Mouse (Mus musculus) thymus, adult 2 months (tissue): ENCODE measurements around the gene Eif1b. TPM values are rescaled to one million over a fixed set of nuclear protein-coding genes. Genes with fewer than 3 reads are reported as not detected.

Experiments
- DNase-seq: peaks from one replicate; pipeline ENCODE4 v3.0.0; 2021
- H3K27ac ChIP-seq: fragments of 200-500 bp; 2 replicates; pipeline ENCODE4 v1.5.1; 2012; ENCODE audit warnings: low read length, control low read depth; ENCODE audit not compliant: control insufficient read depth, insufficient read depth
- H3K27me3 ChIP-seq: fragments of 200-500 bp; 2 replicates; pipeline ENCODE4 v1.6.1; 2012; ENCODE audit warnings: mild to moderate bottlenecking, low read length, moderate library complexity, mixed read lengths; ENCODE audit not compliant: control insufficient read depth, insufficient read depth
- H3K36me3 ChIP-seq: fragments of 200-500 bp; 2 replicates; pipeline ENCODE4 v1.6.1; 2012; ENCODE audit warnings: mild to moderate bottlenecking, low read length, moderate library complexity; ENCODE audit not compliant: control insufficient read depth, insufficient read depth
- H3K4me1 ChIP-seq: fragments of 200-500 bp; replicated peaks from 2 replicates; pipeline ENCODE4 v1.6.1; 2012; ENCODE audit warnings: low read length; ENCODE audit not compliant: control insufficient read depth, insufficient read depth
- H3K4me3 ChIP-seq: fragments of 200-500 bp; 2 replicates; pipeline ENCODE4 v1.5.1; 2012; ENCODE audit warnings: mild to moderate bottlenecking, low read length, control low read depth, moderate library complexity; ENCODE audit not compliant: control insufficient read depth, insufficient read depth
- CTCF ChIP-seq: fragments of 200-500 bp; IDR thresholded peaks from 2 replicates; pipeline ENCODE4 v1.5.1; 2012; ENCODE audit warnings: mild to moderate bottlenecking, control low read depth, low read length, moderate library complexity, borderline replicate concordance; ENCODE audit not compliant: control insufficient read depth, poor library complexity, insufficient read depth; ENCODE audit errors: extremely low read depth
- POLR2A ChIP-seq: fragments of 200-500 bp; IDR thresholded peaks from 2 replicates; pipeline ENCODE4 v1.6.1; 2012; ENCODE audit warnings: mild to moderate bottlenecking, low read length, control low read depth, moderate library complexity; ENCODE audit not compliant: control insufficient read depth, poor library complexity, insufficient read depth; ENCODE audit errors: extremely low read depth
- WGBS: fragments of 180-500 bp; shearing (Covaris S2); methylation state at CpG from one replicate; pipeline ENCODE4 v1.1.7; 2018; 5-methylcytosine and 5-hydroxymethylcytosine counted together
- polyA plus RNA-seq: library from polyadenylated mRNA; depleted of rRNA; stranded (reverse); fragments of >200 nt; gene quantifications from 2 replicates; pipeline ENCODE4 v1.2.3, GENCODE M21; 2012

The Eif1b gene
- polyA plus RNA-seq, 1 experiment, result 94.4 TPM

DNA sequence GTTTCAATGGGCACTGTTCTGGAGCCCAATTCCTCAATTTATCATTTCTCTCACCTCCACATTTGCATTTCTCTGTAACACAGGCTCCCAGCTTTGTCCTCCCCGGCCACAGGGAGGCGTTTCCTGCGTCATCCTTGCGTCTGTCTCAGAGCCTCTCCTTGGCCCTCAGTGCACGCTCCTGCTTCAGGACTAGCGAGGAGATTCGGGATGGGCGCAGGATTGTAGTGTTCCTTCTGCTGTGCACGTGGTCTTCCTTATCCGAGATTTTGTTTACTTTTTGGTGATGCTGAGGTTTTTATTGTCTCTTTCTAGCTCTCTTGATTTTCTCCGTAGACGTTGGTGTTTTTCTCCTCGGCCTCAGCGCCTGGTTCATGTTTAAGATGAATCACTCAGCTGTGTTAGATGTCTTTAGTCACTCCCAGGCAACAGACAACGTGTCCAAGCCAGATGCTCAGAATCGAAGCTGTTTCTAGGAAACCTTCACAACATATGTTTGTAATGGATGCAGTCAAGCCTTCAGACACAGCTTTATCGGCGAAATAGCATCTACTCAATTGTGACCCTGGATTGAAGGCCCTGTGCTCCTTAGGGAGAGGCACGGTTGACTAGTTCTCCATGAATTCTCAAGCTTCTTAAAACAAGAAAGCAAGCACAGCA lies 27.6 kb downstream of the Eif1b start:
- Histone ChIP-seq H3K4me3 (no peak overlapping the region), H3K36me3 (no peaks in the 10 kb centered on the region), H3K4me1 (peaks cover 2% of the 10 kb centered on the region; the same call in 1 of the 2 replicates), H3K27ac (no peak overlapping the region), H3K27me3 (no peaks in the 10 kb centered on the region)
- 89% methylated on average over 19 of the region's 19 CpGs for WGBS
- DNase-seq, result no peak
- TF ChIP-seq POLR2A (no peak), CTCF (no peak)

- no peaks in the 10 kb centered on the region for H3K36me3 ChIP-seq
- TF ChIP-seq CTCF (no peak), POLR2A (no peak)
- WGBS, result 70% methylated on average over 1 of the region's 1 CpGs
Observed at GRCm38 (mm10) chr9:120521161-120521560, 29.1 kb downstream of the Eif1b start.

DNA sequence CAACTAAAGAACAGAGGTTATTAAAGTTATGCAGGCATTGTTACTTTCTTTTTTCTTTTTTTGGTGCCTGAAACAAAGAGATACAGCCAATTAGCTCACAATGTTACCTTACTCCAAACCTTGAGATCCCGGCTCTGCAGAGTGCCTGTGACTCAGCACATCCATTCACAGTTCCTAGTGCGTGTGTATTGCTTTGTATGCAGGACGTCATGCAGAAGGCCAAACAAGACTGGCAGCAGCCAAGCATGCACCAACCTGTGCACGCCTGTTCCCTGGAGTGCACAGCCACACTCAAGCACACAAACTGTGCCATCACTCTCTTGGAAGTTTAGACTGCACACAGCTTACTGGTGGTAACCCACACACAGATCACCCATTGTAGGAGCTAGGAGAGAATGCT lies 35.2 kb downstream of the Eif1b start:
- Histone ChIP-seq H3K4me3 (no peak overlapping the region), H3K27me3 (no peaks in the 10 kb centered on the region), H3K36me3 (no peaks in the 10 kb centered on the region), H3K4me1 (no peaks in the 10 kb centered on the region), H3K27ac (no peak overlapping the region)
- DNase-seq, result no peak
- 80% methylated on average over 4 of the region's 4 CpGs for WGBS
- TF ChIP-seq POLR2A, result no peak
- no peak for TF ChIP-seq CTCF

More at GRCm38 (mm10) chr9:120521161-120521560, 29.1 kb downstream of the Eif1b start:
- no peak for DNase-seq
- Histone ChIP-seq H3K4me3 (no peak overlapping the region), H3K27ac (no peak overlapping the region), H3K4me1 (peaks cover 2% of the 10 kb centered on the region; the same call in 1 of the 2 replicates), H3K27me3 (no peaks in the 10 kb centered on the region)

GRCm38 (mm10) chr9:120527919-120528318 lies 35.9 kb downstream of the Eif1b start:
- Histone ChIP-seq H3K4me3 (no peak overlapping the region), H3K27ac (no peak overlapping the region), H3K27me3 (no peaks in the 10 kb centered on the region), H3K4me1 (no peaks in the 10 kb centered on the region), H3K36me3 (no peaks in the 10 kb centered on the region)
- TF ChIP-seq POLR2A (no peak), CTCF (no peak)
- WGBS, result 95% methylated on average over 8 of the region's 8 CpGs
- DNase-seq, result no peak

- no peak for TF ChIP-seq POLR2A
- TF ChIP-seq CTCF, result no peak
- 64% methylated on average over 17 of the region's 17 CpGs for whole genome bisulfite sequencing
- no peak for DNase-seq
- H3K36me3 ChIP-seq, result no peaks in the 10 kb centered on the region
- H3K4me3 ChIP-seq, result no peak overlapping the region
- no peaks in the 10 kb centered on the region for H3K4me1 ChIP-seq
- no peaks in the 10 kb centered on the region for H3K27me3 ChIP-seq
- H3K27ac ChIP-seq, result no peak overlapping the region
Observed at GRCm38 (mm10) chr9:120528815-120529510, 36.9 kb downstream of the Eif1b start.

GRCm38 (mm10) chr9:120530471-120530870 lies 38.4 kb downstream of the Eif1b start:
- no peak overlapping the region for H3K27ac ChIP-seq
- no peak for TF ChIP-seq POLR2A
- no peak for TF ChIP-seq CTCF
- 91% methylated on average over 5 of the region's 5 CpGs for WGBS
- no peaks in the 10 kb centered on the region for H3K4me1 ChIP-seq
- DNase-seq, result no peak
- H3K36me3 ChIP-seq, result no peaks in the 10 kb centered on the region
- H3K4me3 ChIP-seq, result no peak overlapping the region
- no peaks in the 10 kb centered on the region for H3K27me3 ChIP-seq

GRCm38 (mm10) chr9:120532062-120532461 lies 40.0 kb downstream of the Eif1b start:
- Histone ChIP-seq H3K4me1 (no peaks in the 10 kb centered on the region), H3K4me3 (no peak overlapping the region), H3K36me3 (no peaks in the 10 kb centered on the region), H3K27me3 (no peaks in the 10 kb centered on the region), H3K27ac (no peak overlapping the region)
- no peak for DNase-seq
- WGBS, result 85% methylated on average over 6 of the region's 6 CpGs
- no peak for TF ChIP-seq POLR2A
- TF ChIP-seq CTCF, result no peak
